Mouse (Mus musculus): ENCODE measurements at regions not wholly inside any gene's neighbourhood (a gene's known extent, or its start where the extent isn't known, plus 50 kb on each side); places are given as distances from the start of the nearest gene placed in this dataset.

DNA sequence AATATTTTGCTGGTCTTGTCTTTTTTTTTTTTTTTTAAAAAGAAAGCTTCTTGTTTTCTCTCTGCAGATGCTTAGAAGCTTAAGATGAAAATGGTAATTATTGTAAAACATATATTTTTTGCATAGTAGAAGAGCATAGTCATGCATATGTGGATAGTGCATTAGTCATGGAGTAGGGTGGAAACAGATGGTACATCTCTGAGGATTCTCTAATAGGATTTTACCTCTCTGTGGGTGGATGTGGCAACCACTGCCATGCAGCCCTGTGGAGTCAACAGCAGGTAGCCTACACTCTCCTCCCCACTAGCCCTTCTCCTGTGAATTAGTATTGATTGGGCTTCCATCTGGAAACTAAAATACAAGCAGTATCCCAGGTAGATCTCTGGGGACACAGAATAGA lies 409.2 kb downstream of the Nr4a2 start:
- DNase-seq (ENCODE audit: low spot score in 2 of 2), result no peak

GRCm38 (mm10) chr2:56683574-56683973 lies 440.2 kb downstream of the Nr4a2 start:
- no peak for DNase-seq (ENCODE audit: low spot score in 2 of 2)

GRCm38 (mm10) chr2:56673861-56674260 lies 449.9 kb downstream of the Nr4a2 start:
- no peak for DNase-seq (ENCODE audit: low spot score in 2 of 2)

DNA sequence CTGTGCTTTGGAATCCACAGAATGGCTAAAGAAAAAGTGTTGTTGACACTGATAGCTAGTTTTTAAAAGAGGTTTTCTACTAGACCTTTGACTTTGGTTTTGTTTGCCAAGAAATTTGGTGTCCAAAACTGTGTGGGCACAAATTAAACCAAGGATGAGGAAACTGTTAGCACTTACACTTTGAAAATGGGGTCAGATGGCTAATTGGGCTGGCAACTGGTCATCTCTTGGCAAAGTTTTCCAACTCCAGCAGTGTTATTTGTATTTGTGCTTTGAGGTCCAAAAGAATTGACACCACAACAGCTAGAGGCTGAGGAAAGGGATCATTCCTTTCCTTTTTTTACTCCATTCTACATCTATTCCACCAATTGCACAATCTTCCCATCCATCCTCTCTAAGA lies 451.1 kb downstream of the Nr4a2 start:
- peak in 1 of 2 experiments; percentile 50 for DNase-seq (ENCODE audit: low spot score in 2 of 2)

- DNase-seq (ENCODE audit: low spot score in 2 of 2), result peak in 1 of 2 experiments; percentile 12
These were observed 461.4 kb downstream of the Nr4a2 start for GRCm38 (mm10) chr2:56662306-56662956.

Data from layer of hippocampus, postnatal 14 days (tissue).